Mouse (Mus musculus): ENCODE data around the gene Kcnip4.

DNA sequence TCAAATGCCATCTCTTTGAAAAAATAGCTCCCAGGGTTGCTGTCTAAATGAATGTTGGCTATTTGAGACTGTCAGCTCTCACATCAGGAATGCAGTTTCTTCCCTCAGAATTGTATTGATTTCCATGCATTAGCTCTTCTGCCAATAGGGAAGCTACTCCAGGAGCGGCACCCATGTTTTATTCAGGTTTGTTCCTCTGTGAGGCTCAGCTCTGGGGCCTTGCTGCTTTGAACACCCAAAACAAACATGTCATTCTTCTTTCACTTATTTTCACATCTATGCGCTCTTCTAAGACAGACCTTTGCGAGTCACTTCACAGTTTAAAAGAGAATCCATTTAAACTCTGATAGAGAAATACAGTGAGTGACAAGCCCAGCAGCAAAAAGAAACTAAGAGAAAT, 862.2 kb downstream of the Kcnip4 start:
- TF ChIP-seq CEBPB (IDR thresholded peaks at IDR 0.05; ENCODE audit: low read depth) = no peak
- TF ChIP-seq CTCF (IDR thresholded peaks at IDR 0.05; ENCODE audit: control insufficient read depth, insufficient read depth, insufficient read length) = no peak
- no peak for TF ChIP-seq MAX (IDR thresholded peaks at IDR 0.05)
- TF ChIP-seq USF1 (IDR thresholded peaks at IDR 0.05; ENCODE audit: low read depth) = no peak
- TF ChIP-seq MYOG (IDR thresholded peaks at IDR 0.05; ENCODE audit: control insufficient read depth, extremely low read depth, insufficient read length) = no peak
- TF ChIP-seq MYOD1 (IDR thresholded peaks at IDR 0.05; ENCODE audit: control insufficient read depth, insufficient read length, low read depth) = no peak
- TF ChIP-seq FOSL1 (IDR thresholded peaks at IDR 0.05; ENCODE audit: insufficient read depth, low read length, poor library complexity, severe bottlenecking) = no peak
